Mouse (Mus musculus) MEL (cell line): ENCODE data around the gene Mrpl45. TPM values are rescaled to one million over a fixed set of nuclear protein-coding genes. Genes with fewer than 3 reads are reported as not detected.

Experiments
- polyA plus RNA-seq, 2 experiments: library from polyadenylated mRNA; stranded (reverse) in 1 of 2; unstranded in 1 of 2; fragments of >175 nt in 1 of 2; fragments of >200 nt in 1 of 2; gene quantifications; 2 replicates each; pipeline versions ENCODE4 v1.2.1 to v1.2.4; 2012; ENCODE audit warnings: low replicate concordance in 2 of 2, low read depth in 1 of 2; ENCODE audit not compliant: insufficient read length in 2 of 2, insufficient read depth in 1 of 2, missing spikeins in 1 of 2
- total RNA-seq: library from RNA; depleted of rRNA; stranded (reverse); fragments of 300-350 nt; gene quantifications from 2 replicates; pipeline ENCODE4 v1.2.3, GENCODE M21; 2012; rRNA removed

The Mrpl45 gene
- total and polyA plus RNA-seq, 3 experiments = 65.0 to 72.7 TPM; not detected in 1

Other genes starting within 250 kb of the Mrpl45 start
- gene Tbx21, start 200.4 kb upstream of the Mrpl45 start, total RNA-seq = not detected in 2 replicates
- not detected for gene Tbx21, start 200.4 kb upstream of the Mrpl45 start, polyA plus RNA-seq
- gene Tbkbp1, start 164.2 kb upstream of the Mrpl45 start, total RNA-seq = 10.3 and 11.7 TPM in 2 replicates
- gene Tbkbp1, start 164.2 kb upstream of the Mrpl45 start, polyA plus RNA-seq = 10 to 100 TPM in 1 of 2 experiments, not detected in 1; 33.5 TPM
- 260 and 275 TPM in 2 replicates for gene Kpnb1, start 127.8 kb upstream of the Mrpl45 start, total RNA-seq
- 100 to 1,000 TPM; 237 to 463 TPM for gene Kpnb1, start 127.8 kb upstream of the Mrpl45 start, polyA plus RNA-seq
- 20.5 and 28.1 TPM in 2 replicates for gene Npepps, start 35.1 kb upstream of the Mrpl45 start, total RNA-seq
- 10 to 100 TPM in 1 of 2 experiments, not detected in 1; 41.6 TPM for gene Npepps, start 35.1 kb upstream of the Mrpl45 start, polyA plus RNA-seq
- gene Gpr179, start 36.4 kb downstream of the Mrpl45 start, total RNA-seq = under 0.01 and 0.04 TPM in 2 replicates
- under 1 TPM in 1 of 2 experiments, not detected in 1; 0.01 TPM for gene Gpr179, start 36.4 kb downstream of the Mrpl45 start, polyA plus RNA-seq
- 18.7 and 21.0 TPM in 2 replicates for gene Socs7, start 46.8 kb downstream of the Mrpl45 start, total RNA-seq
- gene Socs7, start 46.8 kb downstream of the Mrpl45 start, polyA plus RNA-seq = 10 to 100 TPM in 1 of 2 experiments, not detected in 1; 19.3 TPM
- 1.7 and 1.8 TPM in 2 replicates for gene Arhgap23, start 99.8 kb downstream of the Mrpl45 start, total RNA-seq
- gene Arhgap23, start 99.8 kb downstream of the Mrpl45 start, polyA plus RNA-seq = 1 to 10 TPM in 1 of 2 experiments, not detected in 1; 7.5 TPM
- not detected in 2 replicates for gene 4933428G20Rik, start 184.6 kb downstream of the Mrpl45 start, total RNA-seq
- gene 4933428G20Rik, start 184.6 kb downstream of the Mrpl45 start, polyA plus RNA-seq = under 1 TPM in 1 of 2 experiments, not detected in 1; 0.15 TPM